Mouse (Mus musculus) olfactory bulb, adult 2 months (tissue): ENCODE measurements around the gene Pigk. TPM values are rescaled to one million over a fixed set of nuclear protein-coding genes. Genes with fewer than 3 reads are reported as not detected.

ENCODE experiments used
- H3K27ac ChIP-seq: fragments of 200-500 bp; 2 replicates; pipeline ENCODE4 v1.5.1; 2012; ENCODE audit warnings: low read depth, low read length; ENCODE audit not compliant: insufficient read depth
- H3K4me1 ChIP-seq: fragments of 200-500 bp; 2 replicates; pipeline ENCODE4 v1.6.1; 2012; ENCODE audit warnings: low read length; ENCODE audit not compliant: control insufficient read depth, insufficient read depth
- H3K4me3 ChIP-seq: fragments of 200-500 bp; 2 replicates; pipeline ENCODE4 v1.5.1; 2012; ENCODE audit warnings: mild to moderate bottlenecking, low read depth, low read length, moderate library complexity; ENCODE audit not compliant: insufficient read depth
- CTCF ChIP-seq: fragments of 200-500 bp; IDR thresholded peaks from 2 replicates; pipeline ENCODE4 v1.5.1; 2012; ENCODE audit warnings: low read depth, mild to moderate bottlenecking, low read length, moderate library complexity; ENCODE audit not compliant: insufficient read depth
- POLR2A ChIP-seq: fragments of 200-500 bp; IDR thresholded peaks from 2 replicates; pipeline ENCODE4 v1.6.1; 2012; ENCODE audit warnings: mild to moderate bottlenecking, low read depth, low read length, moderate library complexity; ENCODE audit not compliant: insufficient read depth
- WGBS: fragments of 180-500 bp; shearing (Covaris S2); methylation state at CpG from one replicate; pipeline ENCODE4 v1.1.7; 2018; 5-methylcytosine and 5-hydroxymethylcytosine counted together
- polyA plus RNA-seq: library from polyadenylated mRNA; stranded (reverse); fragments of >200 nt; gene quantifications from 2 replicates; pipeline ENCODE4 v1.2.4, GENCODE M21; 2012; ENCODE audit warnings: low replicate concordance; ENCODE audit not compliant: missing spikeins, insufficient read depth, insufficient read length

Gene Pigk
- polyA plus RNA-seq, 1 experiment = not detected

GRCm38 (mm10) chr3:152929256-152929787, 215.4 kb downstream of the Pigk start:
- Histone ChIP-seq H3K4me1 (no peaks in the 10 kb centered on the region; the same call in 1 of the 2 replicates), H3K4me3 (no peak overlapping the region), H3K27ac (no peak overlapping the region)
- WGBS = 71% methylated on average over 10 of the region's 10 CpGs
- TF ChIP-seq CTCF = no peak
- TF ChIP-seq POLR2A = no peak

GRCm38 (mm10) chr3:152929788-152930281, 215.9 kb downstream of the Pigk start:
- 93% methylated on average over 7 of the region's 7 CpGs for WGBS
- no peak for TF ChIP-seq CTCF
- TF ChIP-seq POLR2A = no peak
- no peak overlapping the region for H3K4me3 ChIP-seq
- no peaks in the 10 kb centered on the region; the same call in 1 of the 2 replicates for H3K4me1 ChIP-seq
- H3K27ac ChIP-seq = no peak overlapping the region

- H3K4me1 ChIP-seq = no peaks in the 10 kb centered on the region; the same call in 1 of the 2 replicates
- H3K27ac ChIP-seq = no peak overlapping the region
- H3K4me3 ChIP-seq = no peak overlapping the region
- no peak for TF ChIP-seq POLR2A
- no peak for TF ChIP-seq CTCF
- 91% methylated on average over 3 of the region's 3 CpGs for WGBS
Observed at GRCm38 (mm10) chr3:152931354-152931753, 217.5 kb downstream of the Pigk start.

- TF ChIP-seq POLR2A (no peak), CTCF (no peak)
Observed at GRCm38 (mm10) chr3:152932096-152932495, 218.2 kb downstream of the Pigk start.

GRCm38 (mm10) chr3:152932544-152932943, 218.6 kb downstream of the Pigk start:
- Histone ChIP-seq H3K4me1 (no peaks in the 10 kb centered on the region; the same call in 1 of the 2 replicates), H3K4me3 (no peak overlapping the region), H3K27ac (no peak overlapping the region)
- WGBS = 92% methylated on average over 2 of the region's 2 CpGs
- no peak for TF ChIP-seq CTCF
- TF ChIP-seq POLR2A = no peak

More at GRCm38 (mm10) chr3:152932096-152932495, 218.2 kb downstream of the Pigk start:
- no peak overlapping the region for H3K27ac ChIP-seq
- H3K4me3 ChIP-seq = no peak overlapping the region
- no peaks in the 10 kb centered on the region; the same call in 1 of the 2 replicates for H3K4me1 ChIP-seq
- 89% methylated on average over 4 of the region's 4 CpGs for WGBS

GRCm38 (mm10) chr3:152933737-152934136, 219.8 kb downstream of the Pigk start:
- TF ChIP-seq POLR2A = no peak
- H3K27ac ChIP-seq = no peak overlapping the region
- no peak overlapping the region for H3K4me3 ChIP-seq
- H3K4me1 ChIP-seq = no peaks in the 10 kb centered on the region
- WGBS = 98% methylated on average over 3 of the region's 3 CpGs

GRCm38 (mm10) chr3:152936313-152936712, 222.4 kb downstream of the Pigk start:
- WGBS = 95% methylated on average over 3 of the region's 3 CpGs
- TF ChIP-seq POLR2A (no peak), CTCF (no peak)
- Histone ChIP-seq H3K27ac (no peak overlapping the region), H3K4me3 (no peak overlapping the region), H3K4me1 (no peaks in the 10 kb centered on the region)

GRCm38 (mm10) chr3:152941671-152942070, 227.8 kb downstream of the Pigk start:
- no peak overlapping the region for H3K4me3 ChIP-seq
- WGBS = 96% methylated on average over 5 of the region's 5 CpGs
- H3K27ac ChIP-seq = no peak overlapping the region
- peaks cover 2% of the 10 kb centered on the region; the same call in 1 of the 2 replicates for H3K4me1 ChIP-seq
- TF ChIP-seq POLR2A (no peak), CTCF (no peak)

- H3K27ac ChIP-seq = no peak overlapping the region
- no peak overlapping the region for H3K4me3 ChIP-seq
- H3K4me1 ChIP-seq = peaks cover 2% of the 10 kb centered on the region; the same call in 1 of the 2 replicates
- no peak for TF ChIP-seq POLR2A
- 72% methylated on average over 11 of the region's 11 CpGs for WGBS
Observed at GRCm38 (mm10) chr3:152942985-152943384, 229.1 kb downstream of the Pigk start.
